Mouse (Mus musculus): ENCODE measurements at regions not wholly inside any gene's neighbourhood (a gene's known extent, or its start where the extent isn't known, plus 50 kb on each side); places are given as distances from the start of the nearest gene placed in this dataset.

- no peaks in the 10 kb centered on the region for H3K27me3 ChIP-seq (replicated peaks)
- in situ Hi-C loops (cut with MboI; ENCODE audit: low pct_ligation_motif_present, low pct_unique_long_range_greater_than_20kb, low sequenced_read_pairs), result no loop called here
Observed at GRCm38 (mm10) chr6:93467867-93468266, 524.6 kb upstream of the Adamts9 start.

GRCm38 (mm10) chr6:93462861-93463260 lies 519.6 kb upstream of the Adamts9 start:
- DNase-seq (ENCODE audit: extremely low read depth), result no peak
- Histone ChIP-seq H3K4me1 (ENCODE audit: control insufficient read depth in 1 of 2, insufficient read depth in 2 of 2) (no peaks in the 10 kb centered on the region), H3K27me3 (replicated peaks) (no peaks in the 10 kb centered on the region), H3K36me3 (replicated peaks in 1 of 2; ENCODE audit: control insufficient read depth in 1 of 2, insufficient read depth in 1 of 2, low read length in 1 of 2) (no peaks in the 10 kb centered on the region), H3K9me3 (replicated peaks; ENCODE audit: low read length) (peaks cover 49% of the 10 kb centered on the region), H3K4me2 (ENCODE audit: insufficient read depth, low read depth, poor library complexity, severe bottlenecking) (no peak overlapping the region), H3K27ac (ENCODE audit: insufficient read depth, low read depth) (no peak overlapping the region), H3K4me3 (replicated peaks in 1 of 3; ENCODE audit: low read depth in 2 of 3, low read length in 2 of 3, poor library complexity in 1 of 3) (no peak overlapping the region), H3K9ac (ENCODE audit: insufficient read depth, low read depth) (no peak overlapping the region), H3K79me2 (replicated peaks; ENCODE audit: control insufficient read depth, extremely low read depth, insufficient read depth, poor library complexity, severe bottlenecking) (no peaks in the 10 kb centered on the region)
- dilution Hi-C loops (cut with MboI; ENCODE audit: extremely low pct_ligation_motif_present, extremely low pct_unique_long_range_greater_than_20kb, low sequenced_read_pairs) (no loop called here), in situ Hi-C loops (cut with MboI; ENCODE audit: low pct_ligation_motif_present, low pct_unique_long_range_greater_than_20kb, low sequenced_read_pairs) (no loop called here)
- no peak for TF ChIP-seq JUN (IDR thresholded peaks at IDR 0.05; ENCODE audit: insufficient read depth, low read depth, low read length)
- TF ChIP-seq E2F4 (IDR thresholded peaks at IDR 0.05; ENCODE audit: insufficient replicate concordance, low read depth, low read length), result no peak
- TF ChIP-seq MYC (IDR thresholded peaks at IDR 0.05; ENCODE audit: low read depth, low read length), result no peak
- no peak for TF ChIP-seq EP300 (IDR thresholded peaks at IDR 0.05; ENCODE audit: low read length)
- no peak for TF ChIP-seq ZNF384 (IDR thresholded peaks at IDR 0.05; ENCODE audit: low read depth, low read length)
- TF ChIP-seq MXI1 (IDR thresholded peaks at IDR 0.05; ENCODE audit: low read depth, low read length), result no peak
- TF ChIP-seq ZKSCAN1 (IDR thresholded peaks at IDR 0.05; ENCODE audit: borderline replicate concordance, low read depth, low read length), result no peak
- no peak for TF ChIP-seq TBP (conservative IDR thresholded peaks at IDR 0.05; ENCODE audit: low read depth, low read length)
- no peak for TF ChIP-seq MAX (IDR thresholded peaks at IDR 0.05; ENCODE audit: low read length)
- no peak for TF ChIP-seq MAFK (IDR thresholded peaks at IDR 0.05; ENCODE audit: insufficient replicate concordance, low read length)

More at GRCm38 (mm10) chr6:93467867-93468266, 524.6 kb upstream of the Adamts9 start:
- Histone ChIP-seq H3K9me3 (replicated peaks; ENCODE audit: low read length) (peaks cover 65% of the 10 kb centered on the region), H3K79me2 (replicated peaks; ENCODE audit: control insufficient read depth, extremely low read depth, insufficient read depth, poor library complexity, severe bottlenecking) (no peaks in the 10 kb centered on the region), H3K27ac (ENCODE audit: insufficient read depth, low read depth) (no peak overlapping the region), H3K4me1 (ENCODE audit: control insufficient read depth in 1 of 2, insufficient read depth in 2 of 2) (no peaks in the 10 kb centered on the region), H3K9ac (ENCODE audit: insufficient read depth, low read depth) (no peak overlapping the region), H3K4me2 (ENCODE audit: insufficient read depth, low read depth, poor library complexity, severe bottlenecking) (no peak overlapping the region), H3K4me3 (replicated peaks in 1 of 3; ENCODE audit: low read depth in 2 of 3, low read length in 2 of 3, poor library complexity in 1 of 3) (no peak overlapping the region), H3K36me3 (replicated peaks in 1 of 2; ENCODE audit: control insufficient read depth in 1 of 2, insufficient read depth in 1 of 2, low read length in 1 of 2) (no peaks in the 10 kb centered on the region)
- no peak for DNase-seq (ENCODE audit: extremely low read depth)
- TF ChIP-seq IRF4 (IDR thresholded peaks at IDR 0.05; ENCODE audit: low read depth, low read length), result no peak
- TF ChIP-seq POLR2AphosphoS2 (IDR thresholded peaks at IDR 0.05; ENCODE audit: low read depth, low read length), result no peak
- dilution Hi-C loops (cut with MboI; ENCODE audit: extremely low pct_ligation_motif_present, extremely low pct_unique_long_range_greater_than_20kb, low sequenced_read_pairs), result no loop called here

GRCm38 (mm10) chr6:93461374-93461773 lies 518.1 kb upstream of the Adamts9 start:
- Histone ChIP-seq H3K4me3 (replicated peaks in 1 of 3; ENCODE audit: low read depth in 2 of 3, low read length in 2 of 3, poor library complexity in 1 of 3) (no peak overlapping the region), H3K27me3 (replicated peaks) (no peaks in the 10 kb centered on the region), H3K79me2 (replicated peaks; ENCODE audit: control insufficient read depth, extremely low read depth, insufficient read depth, poor library complexity, severe bottlenecking) (no peaks in the 10 kb centered on the region), H3K36me3 (replicated peaks in 1 of 2; ENCODE audit: control insufficient read depth in 1 of 2, insufficient read depth in 1 of 2, low read length in 1 of 2) (no peaks in the 10 kb centered on the region), H3K4me1 (ENCODE audit: control insufficient read depth in 1 of 2, insufficient read depth in 2 of 2) (no peaks in the 10 kb centered on the region), H3K4me2 (ENCODE audit: insufficient read depth, low read depth, poor library complexity, severe bottlenecking) (no peak overlapping the region), H3K9ac (ENCODE audit: insufficient read depth, low read depth) (no peak overlapping the region), H3K9me3 (replicated peaks; ENCODE audit: low read length) (peaks cover 50% of the 10 kb centered on the region), H3K27ac (ENCODE audit: insufficient read depth, low read depth) (no peak overlapping the region)
- no peak for TF ChIP-seq TCF12 (IDR thresholded peaks at IDR 0.05; ENCODE audit: low read depth, low read length)
- TF ChIP-seq CTCF (conservative IDR thresholded peaks at IDR 0.05 in 1 of 2, IDR thresholded peaks at IDR 0.05 in 1 of 2; ENCODE audit: low read depth in 2 of 2, low read length in 2 of 2), result no peak
- no peak for TF ChIP-seq RAD21 (IDR thresholded peaks at IDR 0.05; ENCODE audit: low read depth, low read length)
- no peak for TF ChIP-seq NELFE (IDR thresholded peaks at IDR 0.05; ENCODE audit: low read depth, low read length)
- TF ChIP-seq IRF4 (IDR thresholded peaks at IDR 0.05; ENCODE audit: low read depth, low read length), result no peak
- no peak for TF ChIP-seq ELF1 (IDR thresholded peaks at IDR 0.05; ENCODE audit: low read depth, low read length)
- TF ChIP-seq ETS1 (conservative IDR thresholded peaks at IDR 0.05; ENCODE audit: low read depth, low read length), result no peak
- no peak for TF ChIP-seq RCOR1 (conservative IDR thresholded peaks at IDR 0.05; ENCODE audit: low read depth, low read length)
- TF ChIP-seq KAT2A (IDR thresholded peaks at IDR 0.05; ENCODE audit: insufficient replicate concordance, low read length), result no peak
- no peak for TF ChIP-seq MYC (IDR thresholded peaks at IDR 0.05; ENCODE audit: low read depth, low read length)
- no peak for TF ChIP-seq GABPA (IDR thresholded peaks at IDR 0.05; ENCODE audit: insufficient replicate concordance, low read depth, low read length)
- TF ChIP-seq UBTF (IDR thresholded peaks at IDR 0.05; ENCODE audit: low read depth, low read length), result no peak
- TF ChIP-seq POLR2A (IDR thresholded peaks at IDR 0.05; ENCODE audit: low read depth, low read length), result no peak
- no peak for TF ChIP-seq ZKSCAN1 (IDR thresholded peaks at IDR 0.05; ENCODE audit: borderline replicate concordance, low read depth, low read length)
- no peak for TF ChIP-seq ZMIZ1 (IDR thresholded peaks at IDR 0.05; ENCODE audit: low read depth, low read length)
- no peak for TF ChIP-seq MAFK (IDR thresholded peaks at IDR 0.05; ENCODE audit: insufficient replicate concordance, low read length)
- no peak for TF ChIP-seq MAX (IDR thresholded peaks at IDR 0.05; ENCODE audit: low read length)
- no peak for TF ChIP-seq SMC3 (IDR thresholded peaks at IDR 0.05; ENCODE audit: low read depth, low read length)
- TF ChIP-seq JUN (IDR thresholded peaks at IDR 0.05; ENCODE audit: insufficient read depth, low read depth, low read length), result no peak
- no peak for TF ChIP-seq BHLHE40 (IDR thresholded peaks at IDR 0.05; ENCODE audit: low read depth, low read length)
- DNase-seq (ENCODE audit: extremely low read depth), result no peak
- dilution Hi-C loops (cut with MboI; ENCODE audit: extremely low pct_ligation_motif_present, extremely low pct_unique_long_range_greater_than_20kb, low sequenced_read_pairs), result no loop called here
- in situ Hi-C loops (cut with MboI; ENCODE audit: low pct_ligation_motif_present, low pct_unique_long_range_greater_than_20kb, low sequenced_read_pairs), result no loop called here
